Mouse (Mus musculus) heart, embryonic 13.5 days (tissue): Measurements from ENCODE around the gene Ifi211. TPM values are rescaled to one million over a fixed set of nuclear protein-coding genes. Genes with fewer than 3 reads are reported as not detected.
"Not testable (repeated sequence)": the region's sequence is repeated elsewhere in the genome, so short reads cannot be mapped to it uniquely, and the experiment has no call there.

ENCODE experiments used
- ATAC-seq: fragments of 200-750 bp; cut with Nextera tagmentation; 2 replicates; pipeline ENCODE4 v1.8.0; 2017; ENCODE audit warnings: moderate TSS enrichment; ENCODE audit not compliant: insufficient number of reproducible peaks, low FRiP score, low TSS enrichment; ENCODE audit errors: extremely low read depth
- H3K27ac ChIP-seq: fragments of 300-500 bp; sonication (generic); replicated peaks from 2 replicates; pipeline ENCODE4 v1.5.1; 2015; ENCODE audit warnings: moderate library complexity, mild to moderate bottlenecking, inconsistent platforms
- H3K27me3 ChIP-seq: fragments of 300-500 bp; sonication (generic); replicated peaks from 2 replicates; pipeline ENCODE4 v1.6.1; 2015; ENCODE audit warnings: mild to moderate bottlenecking, inconsistent platforms
- H3K36me3 ChIP-seq: fragments of 300-500 bp; sonication (generic); 2 replicates; pipeline ENCODE4 v1.6.1; 2015; ENCODE audit warnings: mild to moderate bottlenecking, inconsistent platforms
- H3K4me1 ChIP-seq: fragments of 300-500 bp; sonication (generic); 2 replicates; pipeline ENCODE4 v1.6.1; 2015; ENCODE audit warnings: inconsistent platforms
- H3K4me2 ChIP-seq: fragments of 300-500 bp; sonication (generic); 2 replicates; pipeline ENCODE4 v1.6.1; 2015; ENCODE audit warnings: inconsistent platforms, mild to moderate bottlenecking, moderate library complexity
- H3K4me3 ChIP-seq: fragments of 300-500 bp; sonication (generic); 2 replicates; pipeline ENCODE4 v1.5.1; 2015; ENCODE audit warnings: moderate library complexity, mild to moderate bottlenecking, inconsistent platforms
- H3K9ac ChIP-seq: fragments of 300-500 bp; sonication (generic); 2 replicates; pipeline ENCODE4 v1.6.1; 2015; ENCODE audit warnings: inconsistent platforms, mild to moderate bottlenecking, moderate library complexity
- H3K9me3 ChIP-seq: fragments of 300-500 bp; sonication (generic); 2 replicates; pipeline ENCODE4 v1.6.1; 2016; ENCODE audit warnings: inconsistent platforms
- WGBS: fragments of 180-500 bp; shearing (Covaris S2); methylation state at CpG from one replicate; pipeline ENCODE4 v1.1.7; 2015; ENCODE audit warnings: mixed read lengths; 5-methylcytosine and 5-hydroxymethylcytosine counted together
- polyA plus RNA-seq: library from polyadenylated mRNA; unstranded; fragments of >200 nt; fragmentation: Nextera tagmentation; extraction: Ambion mirVana; gene quantifications from 2 replicates; pipeline ENCODE4 v1.2.1, GENCODE M21; 2015

Ifi211 gene
- polyA plus RNA-seq, 1 experiment from 2014 or later: 3.6 TPM

DNA sequence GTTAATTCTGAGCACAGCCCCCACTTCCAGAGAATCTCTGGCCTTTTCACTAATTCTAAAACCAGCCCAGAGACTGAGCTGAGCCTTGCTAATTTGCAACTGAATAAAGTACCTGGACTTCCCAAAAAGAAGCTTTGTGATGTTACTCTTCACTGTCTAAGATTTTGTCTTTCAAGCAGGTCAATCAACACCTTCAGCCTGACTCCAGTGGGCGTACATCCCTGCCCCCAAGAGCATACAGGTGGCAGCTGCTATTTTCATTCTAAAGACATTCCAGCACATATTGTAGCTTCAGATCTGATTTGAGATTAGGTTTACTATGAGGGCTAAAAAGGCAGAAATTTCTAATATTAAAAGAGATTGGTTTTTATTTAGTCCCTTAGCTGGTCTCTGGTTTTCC, 44.3 kb downstream of the Ifi211 start:
- H3K9me3 ChIP-seq, ATAC-seq, H3K4me2 ChIP-seq, H3K27ac ChIP-seq, H3K4me3 ChIP-seq, H3K27me3 ChIP-seq, H3K36me3 ChIP-seq, H3K4me1 ChIP-seq, H3K9ac ChIP-seq: not testable (repeated sequence)
- WGBS: 69% methylated on average over 1 of the region's 1 CpGs

- no peaks in the 10 kb centered on the region for H3K4me1 ChIP-seq
- no peak for ATAC-seq
- H3K36me3 ChIP-seq: no peaks in the 10 kb centered on the region
- no peak overlapping the region for H3K4me3 ChIP-seq
- H3K27ac ChIP-seq: no peak overlapping the region
- no peak overlapping the region for H3K4me2 ChIP-seq
- no peaks in the 10 kb centered on the region for H3K9me3 ChIP-seq
- no peaks in the 10 kb centered on the region for H3K27me3 ChIP-seq
- no peak overlapping the region for H3K9ac ChIP-seq
- WGBS: 74% methylated on average over 12 of the region's 12 CpGs
Measured at GRCm38 (mm10) chr1:173866504-173866903, 46.3 kb downstream of the Ifi211 start.

- H3K4me3 ChIP-seq, H3K4me1 ChIP-seq, H3K4me2 ChIP-seq, H3K27ac ChIP-seq, H3K36me3 ChIP-seq, ATAC-seq, H3K27me3 ChIP-seq, H3K9ac ChIP-seq, H3K9me3 ChIP-seq: not testable (repeated sequence)
Measured at GRCm38 (mm10) chr1:173853711-173854110, 59.1 kb downstream of the Ifi211 start.

DNA sequence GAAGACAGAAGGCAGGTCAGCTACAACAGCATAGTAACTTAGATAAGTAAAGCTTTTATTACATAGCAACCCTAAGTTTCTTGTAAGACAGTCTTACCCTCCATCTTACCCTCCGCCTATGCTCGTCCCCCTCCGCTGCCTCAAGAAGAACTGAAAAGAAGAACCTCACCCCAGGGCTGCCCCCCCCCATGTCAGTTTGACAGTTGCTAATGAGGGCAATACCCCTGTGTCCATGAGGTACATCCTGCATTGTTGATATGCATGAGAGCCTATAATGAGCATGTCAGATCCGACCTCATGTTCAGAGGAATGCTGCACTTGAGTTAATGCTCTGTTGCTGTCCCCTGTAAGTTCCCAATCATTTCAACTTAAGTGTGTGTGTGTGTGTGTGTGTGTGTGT, 60.0 kb downstream of the Ifi211 start:
- not testable (repeated sequence) for H3K9ac ChIP-seq, H3K4me3 ChIP-seq, H3K36me3 ChIP-seq, ATAC-seq, H3K9me3 ChIP-seq, H3K27ac ChIP-seq, H3K4me2 ChIP-seq, H3K27me3 ChIP-seq, H3K4me1 ChIP-seq
- 63% methylated on average over 4 of the region's 4 CpGs for WGBS

Other genes with a start within 250 kb of the Ifi211 start
- not detected in 2 replicates for gene Ifi208, start 239.4 kb downstream of the Ifi211 start, polyA plus RNA-seq
- gene Ifi207, start 171.3 kb downstream of the Ifi211 start, polyA plus RNA-seq: 0.68 and 1.1 TPM in 2 replicates
- gene Ifi204, start 146.1 kb downstream of the Ifi211 start, polyA plus RNA-seq: 1.1 and 1.5 TPM in 2 replicates
- gene Mndal, start 29.4 kb upstream of the Ifi211 start, polyA plus RNA-seq: 3.2 and 4.1 TPM in 2 replicates
- 0.52 TPM in 2 replicates for gene Ifi203, start 29.6 kb upstream of the Ifi211 start, polyA plus RNA-seq
- not detected in 2 replicates for gene Ifi202b, start 69.7 kb upstream of the Ifi211 start, polyA plus RNA-seq
- 1.4 and 2.6 TPM in 2 replicates for gene Ifi205, start 118.8 kb upstream of the Ifi211 start, polyA plus RNA-seq
- gene Olfr433, start 127.7 kb upstream of the Ifi211 start, polyA plus RNA-seq: not detected in 2 replicates
- gene Olfr432, start 136.2 kb upstream of the Ifi211 start, polyA plus RNA-seq: not detected in 2 replicates
- gene Olfr430, start 153.6 kb upstream of the Ifi211 start, polyA plus RNA-seq: not detected in 2 replicates
- not detected in 2 replicates for gene Olfr429, start 171.3 kb upstream of the Ifi211 start, polyA plus RNA-seq
- not detected in 2 replicates for gene Olfr427, start 183.8 kb upstream of the Ifi211 start, polyA plus RNA-seq
- not detected in 2 replicates for gene Olfr231, start 208.1 kb upstream of the Ifi211 start, polyA plus RNA-seq
- not detected in 2 replicates for gene Olfr424, start 218.5 kb upstream of the Ifi211 start, polyA plus RNA-seq
- 0.14 TPM in 1 of 2 replicates, not detected in the other for gene Olfr420, start 242.6 kb upstream of the Ifi211 start, polyA plus RNA-seq